Mouse (Mus musculus): ENCODE data around the gene Mapt.
A peak's percentile ranks its signal among the peaks of the same experiment; 100 is the strongest.
"Not testable (repeated sequence)": the region's sequence is repeated elsewhere in the genome, so short reads cannot be mapped to it uniquely, and the experiment has no call there.

The Mapt gene

GRCm38 (mm10) chr11:104233574-104234206, 2.5 kb downstream of the Mapt start:
- no peak for DNase-seq (ENCODE audit: low spot score)

GRCm38 (mm10) chr11:104234680-104235079, 3.5 kb downstream of the Mapt start:
- DNase-seq (ENCODE audit: low spot score) = no peak

DNA sequence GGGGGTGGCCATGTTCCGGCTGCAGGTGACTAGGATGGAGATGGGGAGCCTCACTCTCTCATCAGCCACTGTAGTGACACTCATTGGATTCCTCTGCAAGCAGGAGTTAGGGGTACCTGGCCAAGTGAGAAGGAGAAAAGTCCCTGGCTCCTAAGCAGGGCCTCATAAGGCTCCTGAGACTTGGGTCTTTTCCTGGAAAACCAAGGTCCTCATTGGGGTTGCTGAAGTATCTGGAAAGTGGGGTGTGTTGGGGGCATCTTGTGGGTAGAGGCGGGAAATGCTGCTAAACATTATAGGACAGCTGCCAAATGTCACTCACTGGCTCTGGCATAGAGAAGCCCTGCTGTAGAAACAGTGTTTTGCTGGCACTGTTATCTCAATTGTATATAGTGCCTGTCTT, 4.7 kb downstream of the Mapt start:
- DNase-seq (ENCODE audit: low spot score) = no peak

DNA sequence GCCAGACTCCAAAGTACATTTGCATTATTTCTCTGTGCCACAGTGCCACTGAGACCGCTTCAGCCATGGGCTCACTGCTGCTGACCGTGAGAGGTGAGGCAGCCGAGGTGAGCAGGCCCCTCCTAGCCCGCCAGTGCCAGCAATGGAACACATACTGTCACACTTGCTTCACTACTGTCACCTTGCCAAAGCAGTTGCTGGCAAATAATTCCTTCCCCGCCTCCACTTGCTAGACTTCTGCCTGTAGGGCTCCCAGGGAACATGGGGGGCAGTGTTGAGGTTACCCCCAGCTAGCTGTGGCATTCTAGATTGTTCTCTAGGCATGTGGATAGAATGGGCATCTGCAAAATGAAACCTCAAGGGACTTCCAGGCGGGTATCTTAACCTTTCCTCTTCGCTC, 6.0 kb downstream of the Mapt start:
- DNase-seq (ENCODE audit: low spot score) = no peak

DNA sequence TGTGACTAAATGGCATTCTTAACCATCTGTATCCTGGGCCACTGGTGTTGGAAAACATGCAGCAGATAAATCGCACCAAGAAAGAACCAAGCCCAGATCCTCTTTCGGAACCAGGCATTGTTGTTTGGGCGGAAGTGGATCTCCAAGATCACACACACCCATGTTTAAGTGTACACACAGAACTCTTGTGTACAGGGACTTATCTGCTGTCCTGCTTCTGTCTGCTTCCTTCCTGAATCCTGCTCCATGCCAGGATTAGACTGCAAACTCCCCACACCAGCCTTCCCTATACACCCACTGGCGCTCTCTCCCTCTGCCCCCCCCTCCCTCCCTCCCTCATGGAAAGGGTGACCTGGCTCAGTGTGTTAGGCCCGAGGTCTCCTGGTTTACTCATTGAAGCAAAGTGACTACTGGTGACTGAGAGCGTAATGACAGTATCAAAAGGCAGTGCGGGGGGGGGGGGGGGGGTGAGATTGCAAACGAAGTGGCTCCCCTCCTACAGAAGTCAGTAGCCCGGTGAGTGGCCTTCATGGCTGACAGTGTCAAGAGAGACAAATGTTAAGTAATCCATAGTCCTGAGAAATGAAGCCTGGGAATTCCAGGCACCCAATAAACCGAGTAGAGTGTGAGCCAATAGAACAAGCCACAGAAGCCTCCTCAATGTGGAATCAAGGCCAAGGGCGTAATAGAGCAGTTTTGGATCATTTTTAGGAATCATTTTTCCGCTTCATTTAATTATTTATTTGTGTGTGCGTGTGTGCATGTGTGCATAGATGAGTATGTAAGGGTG, 7.0 kb downstream of the Mapt start:
- DNase-seq (ENCODE audit: low spot score) = peak; percentile 66

DNA sequence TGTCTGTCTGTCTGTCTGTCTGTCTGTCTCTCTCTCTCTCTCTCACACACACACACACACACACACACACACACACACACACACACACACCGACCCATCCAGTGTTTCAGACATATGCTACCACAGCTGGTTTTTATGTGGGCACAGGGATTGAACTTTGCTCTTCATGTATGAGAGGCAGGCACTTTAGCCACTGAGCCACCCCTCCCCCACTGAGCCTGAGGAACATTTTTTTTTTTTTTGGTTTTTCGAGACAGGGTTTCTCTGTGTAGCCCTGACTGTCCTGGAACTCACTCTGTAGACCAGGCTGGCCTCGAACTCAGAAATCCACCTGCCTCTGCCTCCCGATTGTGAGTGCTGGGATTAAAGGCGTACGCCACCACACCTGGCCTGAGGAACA, 14.3 kb downstream of the Mapt start:
- not testable (repeated sequence) for DNase-seq (ENCODE audit: low spot score)

- DNase-seq (ENCODE audit: low spot score) = no peak
These were observed 15.0 kb downstream of the Mapt start for GRCm38 (mm10) chr11:104246171-104246694.

GRCm38 (mm10) chr11:104247141-104247717, 16.0 kb downstream of the Mapt start:
- DNase-seq (ENCODE audit: low spot score) = peak; percentile 82

DNA sequence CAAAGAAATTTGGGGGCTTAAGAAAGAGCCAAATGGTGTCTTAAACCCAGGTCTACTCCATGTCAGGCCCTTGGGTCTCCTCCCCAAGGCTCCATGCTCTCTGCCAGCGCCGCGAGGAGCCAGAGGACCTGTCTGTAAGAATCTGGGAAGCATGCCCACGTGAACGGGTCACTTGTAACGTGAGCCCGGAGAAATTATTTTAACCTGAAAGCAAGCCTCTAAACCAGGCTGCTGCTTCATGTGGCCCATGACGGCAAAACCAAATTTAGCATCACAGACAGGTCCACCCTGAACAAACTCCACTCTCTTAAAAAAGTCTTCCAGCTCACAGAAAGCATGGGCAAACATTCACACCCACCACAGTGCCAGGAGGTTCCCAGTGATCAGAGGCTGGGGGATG, 18.2 kb downstream of the Mapt start:
- no peak for DNase-seq (ENCODE audit: low spot score)

GRCm38 (mm10) chr11:104251121-104251520, 19.9 kb downstream of the Mapt start:
- DNase-seq (ENCODE audit: low spot score) = no peak

GRCm38 (mm10) chr11:104252094-104252493, 20.9 kb downstream of the Mapt start:
- no peak for DNase-seq (ENCODE audit: low spot score)

DNA sequence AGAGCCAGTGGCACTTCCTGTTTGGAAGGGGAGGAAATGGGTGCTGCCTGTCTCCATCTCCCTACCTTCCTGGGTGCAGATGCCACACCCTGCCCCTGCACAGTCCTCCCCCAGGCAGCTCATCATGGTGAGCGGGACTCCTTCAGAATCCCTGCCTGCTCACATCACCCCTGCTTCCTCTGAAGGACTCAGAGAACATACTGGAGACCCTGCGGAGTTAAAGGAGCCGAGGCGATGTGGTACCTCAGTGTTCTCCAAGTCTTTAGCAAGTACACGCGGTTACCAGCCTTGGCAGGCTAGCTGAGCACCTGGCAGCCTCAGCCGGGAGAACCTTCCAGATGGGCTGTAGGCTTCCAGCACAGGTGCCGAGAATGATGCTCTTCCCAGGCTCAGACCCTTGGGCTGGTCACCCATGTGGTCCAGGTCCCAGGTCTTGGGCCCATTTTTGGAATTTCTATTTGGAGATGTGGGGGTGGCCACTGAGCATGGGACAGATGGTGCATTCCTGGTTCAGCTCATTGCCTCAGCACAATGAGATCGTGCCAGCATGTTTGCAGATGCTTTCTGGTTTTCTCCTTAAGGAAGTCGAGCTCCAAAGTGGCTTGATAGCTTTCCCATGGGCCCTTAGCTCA, 23.3 kb downstream of the Mapt start:
- no peak for DNase-seq (ENCODE audit: low spot score)

DNA sequence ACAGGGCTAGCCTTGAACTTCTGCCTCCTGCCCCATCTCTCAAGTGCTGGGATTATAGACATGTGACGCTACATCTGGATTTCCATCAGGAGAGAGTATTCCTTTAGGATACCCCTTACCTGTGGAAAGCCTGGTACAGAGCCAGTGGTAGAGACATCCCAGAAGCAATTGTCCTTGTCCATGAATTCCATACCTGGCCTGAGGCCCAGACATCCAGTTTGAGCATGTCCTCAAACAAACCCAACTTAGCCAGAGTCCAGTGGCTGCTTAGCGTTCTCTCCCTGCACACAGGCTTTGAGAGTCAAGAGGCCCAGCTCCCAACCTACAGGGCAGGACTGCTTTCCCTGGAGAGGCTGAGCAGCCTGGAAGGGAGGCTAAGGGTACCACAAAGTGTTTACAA, 25.0 kb downstream of the Mapt start:
- DNase-seq (ENCODE audit: low spot score) = no peak

DNA sequence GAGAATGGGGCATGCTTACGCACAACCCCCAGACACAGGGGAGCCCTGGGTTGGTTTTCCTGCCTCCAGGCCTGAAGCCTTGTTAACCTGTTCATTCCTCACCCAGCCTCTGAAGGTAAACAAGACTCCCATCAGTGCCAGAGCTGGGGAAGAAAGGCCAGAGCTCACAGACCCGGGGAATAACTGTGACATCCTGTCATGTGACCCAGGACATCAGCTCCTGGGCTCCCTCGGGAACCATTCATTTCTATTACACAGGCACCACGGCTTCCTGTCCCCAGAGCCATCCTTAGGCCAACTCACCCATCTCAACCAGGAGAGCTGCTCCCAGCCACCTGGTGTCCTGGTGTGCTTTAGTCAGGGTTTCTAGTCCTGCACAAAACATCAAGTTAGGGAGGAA, 27.8 kb downstream of the Mapt start:
- DNase-seq (ENCODE audit: low spot score) = peak; percentile 26

- DNase-seq (ENCODE audit: low spot score) = no peak
These were observed 33.5 kb downstream of the Mapt start for GRCm38 (mm10) chr11:104264683-104265082.

DNA sequence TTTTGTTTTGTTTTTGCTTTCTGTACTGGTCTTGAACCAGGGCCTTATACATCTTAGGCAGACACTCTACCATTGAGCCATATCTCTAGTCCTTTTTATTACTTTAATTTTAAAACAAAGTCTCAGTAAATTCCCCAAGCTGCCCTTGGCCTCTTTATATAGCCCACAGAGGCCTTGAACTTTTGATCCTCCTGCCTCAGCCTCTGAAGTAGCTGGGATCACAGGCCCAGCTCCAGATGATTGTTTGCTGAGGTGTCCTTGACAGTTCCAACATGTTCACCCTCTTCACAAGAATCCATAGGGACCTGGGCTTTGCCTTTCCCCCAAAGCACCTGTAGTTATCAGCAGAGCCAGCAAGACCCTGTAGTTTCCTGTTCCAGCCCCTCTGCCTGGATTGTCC, 34.5 kb downstream of the Mapt start:
- DNase-seq (ENCODE audit: low spot score) = no peak

DNA sequence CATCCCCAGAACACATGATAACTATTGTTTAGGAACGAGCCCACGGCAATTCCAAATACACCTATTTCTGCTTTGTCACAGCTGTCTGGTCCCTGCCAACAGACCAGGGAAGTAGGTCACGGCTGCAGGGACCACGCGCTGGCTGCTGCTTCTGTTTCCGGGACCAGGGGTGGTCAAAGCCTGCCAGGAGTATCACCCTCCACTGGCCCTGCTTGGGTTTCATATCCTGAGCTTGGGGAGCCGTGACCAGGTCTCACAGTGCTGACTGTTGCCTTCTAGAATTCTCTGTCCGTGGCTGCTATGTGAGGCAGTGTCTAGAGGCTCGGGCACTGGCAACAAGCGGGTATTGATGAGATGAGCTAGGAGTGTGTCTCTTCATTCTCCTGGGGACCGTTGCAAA, 36.2 kb downstream of the Mapt start:
- DNase-seq (ENCODE audit: low spot score) = no peak

GRCm38 (mm10) chr11:104269385-104269822, 38.2 kb downstream of the Mapt start:
- peak; percentile 23 for DNase-seq (ENCODE audit: low spot score)

- DNase-seq (ENCODE audit: low spot score) = no peak
These were observed 39.3 kb downstream of the Mapt start for GRCm38 (mm10) chr11:104270452-104270851.

- no peak for DNase-seq (ENCODE audit: low spot score)
These were observed 39.7 kb downstream of the Mapt start for GRCm38 (mm10) chr11:104270876-104271275.

DNA sequence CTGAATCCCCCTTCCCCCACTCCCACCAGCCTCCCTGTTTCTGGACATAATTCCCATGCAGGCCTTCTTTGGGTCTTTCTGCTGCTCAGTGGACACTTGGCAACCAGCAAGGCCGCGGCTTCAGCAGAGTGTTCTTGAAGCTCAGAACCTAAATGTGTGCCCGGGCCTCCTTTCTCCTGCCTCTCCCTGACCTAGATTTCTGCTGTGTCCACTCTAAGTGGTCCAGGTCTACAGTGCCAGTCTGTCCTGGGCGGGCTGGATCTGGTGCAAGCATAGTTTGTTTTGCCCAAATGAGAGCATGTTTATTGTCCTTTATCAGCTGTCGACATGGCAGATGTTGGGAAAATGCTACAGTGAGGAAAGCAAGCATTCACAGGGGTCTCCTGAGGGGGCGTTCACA, 40.7 kb downstream of the Mapt start:
- DNase-seq (ENCODE audit: low spot score) = no peak

DNA sequence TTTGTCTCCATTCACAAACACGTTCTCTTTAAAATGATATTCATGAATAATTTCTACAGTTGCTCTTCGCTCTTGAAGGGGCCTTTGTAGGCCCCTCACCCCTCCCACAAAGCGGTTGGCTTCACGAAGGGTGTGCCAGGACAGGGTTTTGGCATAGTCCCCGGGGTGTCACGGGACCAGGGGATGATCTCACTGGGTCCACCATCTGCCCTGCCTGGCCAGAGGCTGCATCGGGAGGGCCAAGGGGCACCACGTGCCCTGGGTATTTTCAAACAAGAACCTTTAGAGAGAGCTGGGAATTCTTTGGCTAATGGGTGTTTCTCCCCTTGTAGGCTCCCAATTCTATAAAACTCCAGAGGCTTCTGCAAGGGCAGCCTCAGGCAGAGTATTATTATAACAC, 41.2 kb downstream of the Mapt start:
- DNase-seq (ENCODE audit: low spot score) = peak; percentile 32

DNA sequence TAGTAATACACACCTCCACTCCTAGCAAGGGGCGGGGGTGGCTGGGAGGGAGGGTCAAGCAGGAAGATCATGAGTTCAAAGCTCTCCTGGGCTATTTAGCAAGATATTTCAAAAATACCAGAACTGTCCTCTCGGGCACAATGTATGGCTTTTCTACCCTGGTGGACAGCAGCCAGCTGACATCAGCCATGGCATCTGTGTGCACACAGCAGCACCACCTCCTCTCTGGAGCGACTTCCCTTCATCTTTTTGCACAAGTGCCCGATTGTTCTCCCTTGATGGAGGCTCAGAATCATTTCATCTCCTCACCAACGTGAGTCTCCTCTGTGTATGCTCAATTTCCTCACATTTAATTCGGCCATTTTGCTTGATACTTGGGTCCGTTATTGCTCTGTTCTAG, 44.6 kb downstream of the Mapt start:
- no peak for DNase-seq (ENCODE audit: low spot score)

Measured in lung, postnatal 25 days (tissue).